In the genomic region with DNA sequence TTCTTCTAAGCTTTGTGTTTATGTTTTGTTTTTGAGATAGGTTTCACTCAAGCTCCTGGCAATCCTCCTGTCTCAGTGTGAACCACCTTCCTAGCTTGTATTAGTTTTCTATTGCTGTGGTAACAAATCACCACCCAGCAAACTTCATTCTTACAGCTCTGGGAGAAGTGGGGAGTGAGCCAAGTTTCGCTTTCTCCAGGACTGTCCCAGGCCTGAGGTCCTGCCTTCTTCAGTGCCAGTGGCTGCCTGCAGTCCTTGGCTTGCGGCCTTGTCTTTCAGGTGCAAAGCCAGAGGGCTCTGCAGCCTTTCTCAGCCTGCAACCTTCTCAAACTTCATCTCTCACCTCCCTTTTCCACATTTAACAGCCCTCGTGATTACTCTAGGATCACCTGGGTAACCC, we compare ENCODE assay signal across 12 mouse cellular contexts. TPM values are rescaled to one million over a fixed set of nuclear protein-coding genes. Genes with fewer than 3 reads are reported as not detected.
DNase-seq lines count a peak whose midpoint lies in the region; ATAC-seq lines count a peak whose summit lies in the region.
"Had no signal": no experiment of that assay in that cellular context is flagged by ENCODE, and none has a peak within 500 bp of the region (broad histone marks: within the 10 kb centered on the region; RNA-seq: fewer than 3 reads in every experiment).

No protein-coding gene starts in this region.

- whole genome bisulfite sequencing in kidney, embryonic 16.5 days = 68% methylated on average over 3 of the region's 3 CpGs

- H3K9ac ChIP-seq in kidney, embryonic 16.5 days (replicated peaks; ENCODE audit: low read length) = no peak overlapping the region
- H3K9ac ChIP-seq: hindbrain, embryonic 14.5 days; lung, embryonic 15.5 days had no signal

- ATAC-seq in kidney, embryonic 16.5 days (ENCODE audit: low FRiP score, low TSS enrichment) = no peak

- no peak overlapping the region for H3K4me2 ChIP-seq in kidney, embryonic 16.5 days (replicated peaks; ENCODE audit: low read depth, low read length)
- H3K4me2 ChIP-seq: hindbrain, embryonic 14.5 days; lung, embryonic 15.5 days had no signal

- no peak overlapping the region for H3K27ac ChIP-seq in kidney, embryonic 16.5 days (ENCODE audit: low read length)
- H3K27ac ChIP-seq: hindbrain, embryonic 14.5 days; lung, embryonic 15.5 days had no signal

- intact Hi-C loops in heart, postnatal 14 days (cut with DNase I) = no loop called here
- intact Hi-C loops in left cerebral cortex, postnatal 25 days (cut with DNase I) = no loop called here

- DNase-seq in cerebellum, postnatal 14 days = peak; percentile 4 to 11
- no peak for DNase-seq in cerebellum, postnatal 4 days (ENCODE audit: low spot score in 2 of 2)
- DNase-seq in kidney, adult 18-20 months = peak; percentile 18
- DNase-seq in heart, postnatal 14 days = peak; percentile 35 to 48
- peak; percentile 53 for DNase-seq in lung, postnatal 25 days (ENCODE audit: low spot score)
- DNase-seq in layer of hippocampus, adult 18-20 months (ENCODE audit: low spot score in 2 of 2) = no peak
- no peak for DNase-seq in left cerebral cortex, postnatal 25 days (ENCODE audit: low spot score in 2 of 2)
- DNase-seq: cerebellum, adult 9-10 months had no signal

- no peaks in the 10 kb centered on the region for H3K36me3 ChIP-seq in kidney, embryonic 16.5 days (ENCODE audit: insufficient read depth, low read length)

- peaks cover 6% of the 10 kb centered on the region for H3K9me3 ChIP-seq in kidney, embryonic 16.5 days (ENCODE audit: low read length)
- H3K9me3 ChIP-seq: lung, embryonic 15.5 days had no signal

- no peaks in the 10 kb centered on the region for H3K27me3 ChIP-seq in kidney, embryonic 16.5 days (ENCODE audit: insufficient read depth, low read length)
- H3K27me3 ChIP-seq: lung, embryonic 15.5 days had no signal

- H3K4me3 ChIP-seq in kidney, embryonic 16.5 days (ENCODE audit: low read length) = no peak overlapping the region
- H3K4me3 ChIP-seq: lung, embryonic 15.5 days had no signal

- no peaks in the 10 kb centered on the region for H3K4me1 ChIP-seq in kidney, embryonic 16.5 days (ENCODE audit: insufficient read depth, low read length)
- H3K4me1 ChIP-seq: lung, embryonic 15.5 days had no signal

RNA-seq across cellular contexts. Expression of a gene that starts 25.6 kb away (rescaled TPM):
- polyA plus RNA-seq in kidney, embryonic 16.5 days (2015; fragmentation: Nextera tagmentation; extraction: Ambion mirVana) = 1.4 and 2.6 TPM in 2 replicates
- 1 to 10 TPM; 5.6 to 7.5 TPM for total RNA-seq in heart, postnatal 14 days (2021)
- total RNA-seq in layer of hippocampus, adult 18-20 months (2021) = under 1 TPM in 1 of 2 experiments, not detected in 1; 0.32 TPM
- not detected for total RNA-seq in left cerebral cortex, postnatal 25 days (2021)
- total RNA-seq: neutrophil, adult 5-6 weeks had no signal

Comparison
In these comparisons a context has a peak if more than half of its experiments do, and no peak if none do; other contexts are left out.
1. DNase-seq: peak in cerebellum, postnatal 14 days (2 of 2), kidney, adult 18-20 months (single experiment), heart, postnatal 14 days (2 of 2) and lung, postnatal 25 days (single experiment); none in cerebellum, postnatal 4 days (0 of 2), layer of hippocampus, adult 18-20 months (0 of 2) and left cerebral cortex, postnatal 25 days (0 of 2).
2. RNA of a gene that starts 25.6 kb away (total RNA-seq): 5.6 to 7.5 TPM in heart, postnatal 14 days; 0.32 TPM in layer of hippocampus, adult 18-20 months and not detected in left cerebral cortex, postnatal 25 days; every median in the first group is over 4 times any median in the second.